Mouse (Mus musculus): ENCODE results near the gene Kcnk6. TPM values are rescaled to one million over a fixed set of nuclear protein-coding genes. Genes with fewer than 3 reads are reported as not detected.
"Not testable (repeated sequence)": the region's sequence is repeated elsewhere in the genome, so short reads cannot be mapped to it uniquely, and the experiment has no call there.

Gene Kcnk6
- polyA plus RNA-seq, 1 experiment from 2014 or later, result 1.2 TPM

- not testable (repeated sequence) for H3K4me1 ChIP-seq (ENCODE audit: control insufficient read depth in 2 of 2, insufficient read depth in 2 of 2, low read length in 2 of 2); H3K4me3 ChIP-seq (ENCODE audit: control insufficient read depth in 1 of 2, insufficient read depth in 1 of 2, low read depth in 1 of 2, low read length in 2 of 2); H3K36me3 ChIP-seq (ENCODE audit: control insufficient read depth, insufficient read depth, low read length); ATAC-seq (ENCODE audit: insufficient number of reproducible peaks, insufficient read depth, low FRiP score, low read depth); H3K9ac ChIP-seq (ENCODE audit: low read length); H3K9me3 ChIP-seq (ENCODE audit: control insufficient read depth, low read length); H3K27ac ChIP-seq (replicated peaks in 1 of 2; ENCODE audit: control insufficient read depth in 1 of 2, insufficient read depth in 1 of 2, low read depth in 2 of 2, low read length in 2 of 2); H3K4me2 ChIP-seq (ENCODE audit: low read length); H3K27me3 ChIP-seq (ENCODE audit: control insufficient read depth, insufficient read depth, low read length)
- WGBS, result 83% methylated on average over 1 of the region's 1 CpGs
Measured at GRCm38 (mm10) chr7:29194230-29194629, 38.1 kb downstream of the Kcnk6 start.

GRCm38 (mm10) chr7:29181323-29181722 lies 51.0 kb downstream of the Kcnk6 start:
- H3K27ac ChIP-seq (replicated peaks in 1 of 2; ENCODE audit: control insufficient read depth in 1 of 2, insufficient read depth in 1 of 2, low read depth in 2 of 2, low read length in 2 of 2); H3K9ac ChIP-seq (ENCODE audit: low read length); H3K27me3 ChIP-seq (ENCODE audit: control insufficient read depth, insufficient read depth, low read length); H3K4me2 ChIP-seq (ENCODE audit: low read length); H3K9me3 ChIP-seq (ENCODE audit: control insufficient read depth, low read length); ATAC-seq (ENCODE audit: insufficient number of reproducible peaks, insufficient read depth, low FRiP score, low read depth); H3K4me3 ChIP-seq (ENCODE audit: control insufficient read depth in 1 of 2, insufficient read depth in 1 of 2, low read depth in 1 of 2, low read length in 2 of 2): not testable (repeated sequence)
- Histone ChIP-seq H3K36me3 (ENCODE audit: control insufficient read depth, insufficient read depth, low read length) (peaks cover 23% of the 10 kb centered on the region), H3K4me1 (ENCODE audit: control insufficient read depth in 2 of 2, insufficient read depth in 2 of 2, low read length in 2 of 2) (peaks cover 6 to 15% of the 10 kb centered on the region in 2 experiments)
- 87% methylated on average over 4 of the region's 4 CpGs for WGBS

DNA sequence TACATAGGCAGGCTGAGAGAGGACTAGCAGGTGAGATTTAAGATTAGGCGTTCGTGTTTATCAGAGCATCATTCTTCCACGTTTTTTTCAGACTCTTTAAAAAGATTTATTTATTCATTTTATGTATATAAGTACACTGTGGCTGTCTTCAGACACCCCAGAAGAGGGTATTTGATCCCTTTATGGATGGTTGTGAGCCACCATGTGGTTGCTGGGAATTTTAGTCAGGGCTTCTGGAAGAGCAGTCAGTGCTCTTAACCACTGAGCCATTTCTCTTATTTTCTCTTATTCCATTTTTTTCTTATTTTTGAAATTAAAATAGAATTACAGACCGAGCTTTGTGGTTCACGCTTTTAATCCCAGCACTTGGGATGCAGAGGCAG lies 51.5 kb downstream of the Kcnk6 start:
- 39% methylated on average over 5 of the region's 5 CpGs for WGBS
- Histone ChIP-seq H3K4me1 (ENCODE audit: control insufficient read depth in 2 of 2, insufficient read depth in 2 of 2, low read length in 2 of 2) (peaks cover 6 to 15% of the 10 kb centered on the region in 2 experiments), H3K36me3 (ENCODE audit: control insufficient read depth, insufficient read depth, low read length) (peaks cover 27% of the 10 kb centered on the region), H3K9me3 (ENCODE audit: control insufficient read depth, low read length) (no peaks in the 10 kb centered on the region), H3K27ac (replicated peaks in 1 of 2; ENCODE audit: control insufficient read depth in 1 of 2, insufficient read depth in 1 of 2, low read depth in 2 of 2, low read length in 2 of 2) (no peak overlapping the region), H3K4me2 (ENCODE audit: low read length) (peak overlapping the region; percentile 82), H3K27me3 (ENCODE audit: control insufficient read depth, insufficient read depth, low read length) (no peaks in the 10 kb centered on the region), H3K4me3 (ENCODE audit: control insufficient read depth in 1 of 2, insufficient read depth in 1 of 2, low read depth in 1 of 2, low read length in 2 of 2) (peak overlapping the region; percentile 71 to 87; a peak in 3 of 4 replicates), H3K9ac (ENCODE audit: low read length) (no peak overlapping the region)
- no peak for ATAC-seq (ENCODE audit: insufficient number of reproducible peaks, insufficient read depth, low FRiP score, low read depth)

GRCm38 (mm10) chr7:29180077-29180853 lies 52.0 kb downstream of the Kcnk6 start, which contains the start of gene Psmd8:
Gene Psmd8, minus strand, starts transcription at chr7:29180701.
- H3K9ac ChIP-seq (ENCODE audit: low read length), result peak within 1 kb of the TSS; percentile 86
- H3K4me2 ChIP-seq (ENCODE audit: low read length), result peak within 1 kb of the TSS; percentile 82
- no peaks in the 10 kb centered on the region for H3K27me3 ChIP-seq (ENCODE audit: control insufficient read depth, insufficient read depth, low read length)
- no peaks in the 10 kb centered on the region for H3K9me3 ChIP-seq (ENCODE audit: control insufficient read depth, low read length)
- peaks cover 33% of the 10 kb centered on the region for H3K36me3 ChIP-seq (ENCODE audit: control insufficient read depth, insufficient read depth, low read length)
- ATAC-seq (ENCODE audit: insufficient number of reproducible peaks, insufficient read depth, low FRiP score, low read depth), result peak; percentile 95
- peaks cover 6 to 15% of the 10 kb centered on the region in 2 experiments for H3K4me1 ChIP-seq (ENCODE audit: control insufficient read depth in 2 of 2, insufficient read depth in 2 of 2, low read length in 2 of 2)
- H3K4me3 ChIP-seq (ENCODE audit: control insufficient read depth in 1 of 2, insufficient read depth in 1 of 2, low read depth in 1 of 2, low read length in 2 of 2), result peak within 1 kb of the TSS; percentile 71 to 87
- under 1% methylated on average over 62 of the region's 62 CpGs for WGBS
- peak within 1 kb of the TSS; percentile 34 to 57 for H3K27ac ChIP-seq (replicated peaks in 1 of 2; ENCODE audit: control insufficient read depth in 1 of 2, insufficient read depth in 1 of 2, low read depth in 2 of 2, low read length in 2 of 2)

DNA sequence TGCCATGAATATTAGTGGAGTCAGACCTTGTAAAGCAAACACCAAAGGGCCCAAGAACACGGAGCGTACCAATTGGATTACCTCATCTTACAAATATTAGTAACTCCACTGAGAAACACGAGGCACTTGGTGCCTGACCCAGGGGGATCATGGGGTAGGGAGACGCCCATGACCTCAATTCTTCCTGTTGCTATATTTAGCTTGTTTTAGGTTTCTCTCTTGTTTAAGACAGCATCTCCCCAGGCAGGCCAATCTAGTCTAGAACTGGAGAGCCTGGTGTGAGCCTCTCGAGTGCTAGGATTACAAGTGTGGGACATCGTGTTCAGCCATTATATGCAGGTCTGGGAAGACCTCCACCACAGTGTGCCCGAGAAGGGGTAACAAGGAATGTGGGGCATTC lies 53.0 kb downstream of the Kcnk6 start:
- no peak for ATAC-seq (ENCODE audit: insufficient number of reproducible peaks, insufficient read depth, low FRiP score, low read depth)
- 24% methylated on average over 7 of the region's 7 CpGs for WGBS
- Histone ChIP-seq H3K27ac (replicated peaks in 1 of 2; ENCODE audit: control insufficient read depth in 1 of 2, insufficient read depth in 1 of 2, low read depth in 2 of 2, low read length in 2 of 2) (no peak overlapping the region), H3K27me3 (ENCODE audit: control insufficient read depth, insufficient read depth, low read length) (no peaks in the 10 kb centered on the region), H3K9ac (ENCODE audit: low read length) (peak overlapping the region; percentile 86), H3K4me2 (ENCODE audit: low read length) (peak overlapping the region; percentile 82), H3K36me3 (ENCODE audit: control insufficient read depth, insufficient read depth, low read length) (peaks cover 43% of the 10 kb centered on the region), H3K4me3 (ENCODE audit: control insufficient read depth in 1 of 2, insufficient read depth in 1 of 2, low read depth in 1 of 2, low read length in 2 of 2) (peak overlapping the region; percentile 29 to 71), H3K4me1 (ENCODE audit: control insufficient read depth in 2 of 2, insufficient read depth in 2 of 2, low read length in 2 of 2) (peaks cover 6 to 15% of the 10 kb centered on the region in 2 experiments), H3K9me3 (ENCODE audit: control insufficient read depth, low read length) (no peaks in the 10 kb centered on the region)

DNA sequence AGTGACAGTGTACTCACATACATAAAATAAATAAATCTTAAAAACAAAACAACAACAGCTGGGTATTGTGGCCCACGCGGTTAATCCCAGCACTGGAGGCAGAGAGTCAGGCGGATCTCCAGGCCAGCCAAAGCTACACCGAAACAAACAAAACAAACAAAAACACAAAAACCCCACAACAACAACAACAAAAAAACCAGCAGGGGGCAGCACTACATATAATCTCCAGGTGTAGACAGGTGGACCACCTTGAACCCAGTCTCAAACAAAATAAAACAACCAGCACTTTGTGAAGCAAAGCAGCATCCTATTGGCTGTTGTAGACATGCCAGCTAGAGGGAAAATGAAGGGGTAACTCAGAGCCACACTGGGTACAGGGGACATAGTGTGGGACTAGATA lies 54.2 kb downstream of the Kcnk6 start:
- Histone ChIP-seq H3K27ac (replicated peaks in 1 of 2; ENCODE audit: control insufficient read depth in 1 of 2, insufficient read depth in 1 of 2, low read depth in 2 of 2, low read length in 2 of 2) (no peak overlapping the region), H3K4me1 (ENCODE audit: control insufficient read depth in 2 of 2, insufficient read depth in 2 of 2, low read length in 2 of 2) (peaks cover 6 to 15% of the 10 kb centered on the region in 2 experiments), H3K36me3 (ENCODE audit: control insufficient read depth, insufficient read depth, low read length) (peaks cover 55% of the 10 kb centered on the region), H3K9me3 (ENCODE audit: control insufficient read depth, low read length) (no peaks in the 10 kb centered on the region), H3K4me3 (ENCODE audit: control insufficient read depth in 1 of 2, insufficient read depth in 1 of 2, low read depth in 1 of 2, low read length in 2 of 2) (no peak overlapping the region), H3K27me3 (ENCODE audit: control insufficient read depth, insufficient read depth, low read length) (peaks cover 9% of the 10 kb centered on the region), H3K4me2 (ENCODE audit: low read length) (0 out of 2 replicates have a peak overlapping the region, but pooled peaks have one; percentile 82), H3K9ac (ENCODE audit: low read length) (no peak overlapping the region)
- ATAC-seq (ENCODE audit: insufficient number of reproducible peaks, insufficient read depth, low FRiP score, low read depth), result no peak
- 92% methylated on average over 4 of the region's 4 CpGs for WGBS

DNA sequence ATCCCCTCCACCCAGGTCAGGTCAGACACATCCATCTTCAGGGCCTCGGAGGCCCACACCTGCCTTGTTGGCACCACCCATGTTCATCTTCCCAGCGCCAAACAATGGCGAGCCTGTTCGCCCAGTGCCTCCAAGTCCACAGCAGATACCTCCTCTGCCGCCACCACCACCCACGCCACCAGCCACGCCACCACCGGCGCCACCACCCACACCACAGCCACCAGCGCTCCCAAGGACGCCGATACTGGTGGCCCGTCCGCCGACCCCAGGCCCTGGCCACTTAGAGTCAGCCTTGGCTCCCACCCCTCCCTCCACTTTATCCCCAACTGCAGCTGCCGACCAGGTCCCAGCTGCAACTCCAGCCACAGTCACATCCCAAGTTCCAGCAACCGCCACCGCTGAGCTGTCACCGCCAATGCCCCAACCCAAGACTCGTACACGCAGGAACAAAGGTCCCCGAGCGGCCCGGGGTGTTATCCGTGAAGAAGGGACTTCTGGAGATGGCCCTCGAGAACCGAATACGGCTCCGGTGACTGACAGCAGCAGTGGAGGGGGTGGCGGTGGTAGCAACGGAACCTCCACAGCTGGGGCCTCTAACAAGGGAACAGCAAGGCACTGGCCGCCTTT lies 59.8 kb downstream of the Kcnk6 start:
- no peak for ATAC-seq (ENCODE audit: insufficient number of reproducible peaks, insufficient read depth, low FRiP score, low read depth)
- H3K9ac ChIP-seq (ENCODE audit: low read length), result no peak overlapping the region
- no peaks in the 10 kb centered on the region for H3K9me3 ChIP-seq (ENCODE audit: control insufficient read depth, low read length)
- H3K27ac ChIP-seq (replicated peaks in 1 of 2; ENCODE audit: control insufficient read depth in 1 of 2, insufficient read depth in 1 of 2, low read depth in 2 of 2, low read length in 2 of 2), result no peak overlapping the region
- peak overlapping the region in 1 of 2 experiments; percentile 60; a peak in 1 of 4 replicates for H3K4me3 ChIP-seq (ENCODE audit: control insufficient read depth in 1 of 2, insufficient read depth in 1 of 2, low read depth in 1 of 2, low read length in 2 of 2)
- WGBS, result 36% methylated on average over 32 of the region's 32 CpGs
- H3K27me3 ChIP-seq (ENCODE audit: control insufficient read depth, insufficient read depth, low read length), result peaks cover 42% of the 10 kb centered on the region
- H3K4me2 ChIP-seq (ENCODE audit: low read length), result no peak overlapping the region
- peaks cover 21 to 30% of the 10 kb centered on the region in 2 experiments; a peak in 3 of 4 replicates for H3K4me1 ChIP-seq (ENCODE audit: control insufficient read depth in 2 of 2, insufficient read depth in 2 of 2, low read length in 2 of 2)
- H3K36me3 ChIP-seq (ENCODE audit: control insufficient read depth, insufficient read depth, low read length), result peaks cover 49% of the 10 kb centered on the region
